Mouse (Mus musculus): ENCODE results near the gene Tmem178b.

- TF ChIP-seq CTCF (IDR thresholded peaks at IDR 0.05; ENCODE audit: extremely low read depth, insufficient read length, insufficient replicate concordance, low read depth, low read length) (no peak), POLR2A (IDR thresholded peaks at IDR 0.05; ENCODE audit: low read depth, low read length) (no peak)
These were observed 218.2 kb downstream of the Tmem178b start for GRCm38 (mm10) chr6:40091250-40091651.

Measured in small intestine, adult 2 months (tissue).